Mouse (Mus musculus): ENCODE measurements around the gene Bscl2. TPM values are rescaled to one million over a fixed set of nuclear protein-coding genes. Genes with fewer than 3 reads are reported as not detected.
"Not testable (repeated sequence)": the region's sequence is repeated elsewhere in the genome, so short reads cannot be mapped to it uniquely, and the experiment has no call there.

The Bscl2 gene
- polyA plus RNA-seq, 1 experiment from 2014 or later, result 36.4 TPM

GRCm38 (mm10) chr19:8897211-8897864, 60.1 kb downstream of the Bscl2 start:
- not testable (repeated sequence) for H3K27me3 ChIP-seq; H3K9me3 ChIP-seq (replicated peaks)
- Histone ChIP-seq H3K36me3 (peaks cover 23% of the 10 kb centered on the region), H3K4me2 (peak overlapping the region; percentile 76), H3K4me1 (replicated peaks) (peaks cover 37% of the 10 kb centered on the region), H3K9ac (peak overlapping the region; percentile 54), H3K27ac (peak overlapping the region; percentile 83), H3K4me3 (peak overlapping the region; percentile 88)
- 23% methylated on average over 21 of the region's 21 CpGs for WGBS
- ATAC-seq (replicated peaks; ENCODE audit: insufficient number of reproducible peaks, insufficient read depth, low FRiP score, low read depth), result peak; percentile 28

DNA sequence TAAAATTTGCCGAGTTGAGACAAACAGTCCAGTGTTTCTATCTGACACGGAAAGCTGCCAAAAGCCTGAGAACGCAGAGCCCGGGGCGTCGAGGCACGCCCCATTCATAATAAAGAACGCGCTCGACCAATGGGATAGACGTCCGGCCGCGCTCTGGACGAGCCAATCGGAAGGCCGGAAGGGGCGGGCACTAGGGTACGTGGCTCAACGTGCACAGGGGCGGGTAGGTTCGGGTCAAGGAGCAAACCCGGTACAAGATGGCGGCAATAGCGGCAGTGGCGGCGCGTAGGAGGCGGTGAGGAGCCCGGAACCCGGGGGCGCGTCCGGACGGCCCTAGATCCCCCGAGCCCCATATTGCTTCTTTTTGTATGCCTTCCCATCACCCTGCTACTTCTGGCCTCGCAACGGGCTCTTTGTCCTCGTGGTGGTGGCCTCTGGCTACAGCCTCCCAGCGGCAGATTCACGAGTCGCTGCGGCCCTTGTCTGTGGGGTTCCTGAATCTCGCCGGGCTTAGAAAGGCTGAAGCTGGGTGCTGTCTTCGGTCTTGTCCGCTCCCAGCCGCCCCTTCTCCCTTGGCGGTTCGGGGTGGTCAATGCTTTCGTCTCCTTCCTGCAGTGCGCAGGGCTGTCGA, 60.7 kb downstream of the Bscl2 start, which contains the start of gene Ganab:
Gene Ganab (plus strand): TSS at position 207 of the 631 bp plus-strand sequence.
- Histone ChIP-seq H3K4me2 (peak within 1 kb of the TSS; percentile 76), H3K27ac (peak within 1 kb of the TSS; percentile 89), H3K36me3 (peaks cover 28% of the 10 kb centered on the region), H3K27me3 (no peaks in the 10 kb centered on the region), H3K4me3 (peak within 1 kb of the TSS; percentile 88), H3K4me1 (replicated peaks) (peaks cover 37% of the 10 kb centered on the region), H3K9me3 (replicated peaks) (no peaks in the 10 kb centered on the region), H3K9ac (peak within 1 kb of the TSS; percentile 92)
- WGBS, result under 1% methylated on average over 53 of the region's 53 CpGs
- ATAC-seq (replicated peaks; ENCODE audit: insufficient number of reproducible peaks, insufficient read depth, low FRiP score, low read depth), result peak; percentile 98

Small RNAs within 50 kb of the gene (microRNA-seq; reads per million reads assigned to microRNA genes)
- not detected for gene Mir5136

Other genes with a start within 250 kb of the Bscl2 start
- gene Slc22a8, start 246.2 kb upstream of the Bscl2 start, polyA plus RNA-seq (2015; fragmentation: Nextera tagmentation; extraction: Ambion mirVana), result 0.08 and 0.10 TPM in 2 replicates
- not detected in 2 replicates for gene Slc22a6, start 219.4 kb upstream of the Bscl2 start, polyA plus RNA-seq (2015; fragmentation: Nextera tagmentation; extraction: Ambion mirVana)
- 0.05 and 0.24 TPM in 2 replicates for gene Chrm1, start 173.7 kb upstream of the Bscl2 start, polyA plus RNA-seq (2015; fragmentation: Nextera tagmentation; extraction: Ambion mirVana)
- gene Slc3a2, start 114.1 kb upstream of the Bscl2 start, polyA plus RNA-seq (2015; fragmentation: Nextera tagmentation; extraction: Ambion mirVana), result 59.4 and 71.5 TPM in 2 replicates
- 42.8 and 59.3 TPM in 2 replicates for gene Wdr74, start 101.6 kb upstream of the Bscl2 start, polyA plus RNA-seq (2015; fragmentation: Nextera tagmentation; extraction: Ambion mirVana)
- gene 1700092M07Rik, start 96.7 kb upstream of the Bscl2 start, polyA plus RNA-seq (2015; fragmentation: Nextera tagmentation; extraction: Ambion mirVana), result 0.69 and 1.9 TPM in 2 replicates
- 81.0 and 92.0 TPM in 2 replicates for gene Stx5a, start 96.1 kb upstream of the Bscl2 start, polyA plus RNA-seq (2015; fragmentation: Nextera tagmentation; extraction: Ambion mirVana)
- 100 and 132 TPM in 2 replicates for gene Nxf1, start 80.4 kb upstream of the Bscl2 start, polyA plus RNA-seq (2015; fragmentation: Nextera tagmentation; extraction: Ambion mirVana)
- gene Tmem223, start 66.5 kb upstream of the Bscl2 start, polyA plus RNA-seq (2015; fragmentation: Nextera tagmentation; extraction: Ambion mirVana), result 154 and 157 TPM in 2 replicates
- gene Tmem179b, start 63.0 kb upstream of the Bscl2 start, polyA plus RNA-seq (2015; fragmentation: Nextera tagmentation; extraction: Ambion mirVana), result 47.6 and 60.3 TPM in 2 replicates
- gene Taf6l, start 51.0 kb upstream of the Bscl2 start, polyA plus RNA-seq (2015; fragmentation: Nextera tagmentation; extraction: Ambion mirVana), result 15.4 and 18.8 TPM in 2 replicates
- gene Polr2g, start 38.9 kb upstream of the Bscl2 start, polyA plus RNA-seq (2015; fragmentation: Nextera tagmentation; extraction: Ambion mirVana), result 118 and 126 TPM in 2 replicates
- 3.5 and 3.8 TPM in 2 replicates for gene Zbtb3, start 34.9 kb upstream of the Bscl2 start, polyA plus RNA-seq (2015; fragmentation: Nextera tagmentation; extraction: Ambion mirVana)
- gene Ttc9c, start 18.1 kb upstream of the Bscl2 start, polyA plus RNA-seq (2015; fragmentation: Nextera tagmentation; extraction: Ambion mirVana), result 30.9 and 36.2 TPM in 2 replicates
- 2.6 and 3.1 TPM in 2 replicates for gene Hnrnpul2, start 17.5 kb upstream of the Bscl2 start, polyA plus RNA-seq (2015; fragmentation: Nextera tagmentation; extraction: Ambion mirVana)
- gene AC129217.1, start 7.7 kb upstream of the Bscl2 start, polyA plus RNA-seq (2015; fragmentation: Nextera tagmentation; extraction: Ambion mirVana), result 0.36 TPM in 1 of 2 replicates, not detected in the other
- 1.3 and 5.0 TPM in 2 replicates for gene Gng3, start 1.7 kb downstream of the Bscl2 start, polyA plus RNA-seq (2015; fragmentation: Nextera tagmentation; extraction: Ambion mirVana)
- gene Lrrn4cl, start 13.3 kb downstream of the Bscl2 start, polyA plus RNA-seq (2015; fragmentation: Nextera tagmentation; extraction: Ambion mirVana), result 1.8 and 2.4 TPM in 2 replicates
- 120 and 127 TPM in 2 replicates for gene Ubxn1, start 34.0 kb downstream of the Bscl2 start, polyA plus RNA-seq (2015; fragmentation: Nextera tagmentation; extraction: Ambion mirVana)
- gene Uqcc3, start 43.5 kb downstream of the Bscl2 start, polyA plus RNA-seq (2015; fragmentation: Nextera tagmentation; extraction: Ambion mirVana), result 54.8 and 63.4 TPM in 2 replicates
- gene Lbhd1, start 46.3 kb downstream of the Bscl2 start, polyA plus RNA-seq (2015; fragmentation: Nextera tagmentation; extraction: Ambion mirVana), result 35.8 and 44.8 TPM in 2 replicates
- gene Gm49403, start 46.5 kb downstream of the Bscl2 start, polyA plus RNA-seq (2015; fragmentation: Nextera tagmentation; extraction: Ambion mirVana), result not detected in 2 replicates
- 44.7 and 51.9 TPM in 2 replicates for gene 1810009A15Rik, start 51.4 kb downstream of the Bscl2 start, polyA plus RNA-seq (2015; fragmentation: Nextera tagmentation; extraction: Ambion mirVana)
- not detected in 2 replicates for gene Gm49416, start 51.5 kb downstream of the Bscl2 start, polyA plus RNA-seq (2015; fragmentation: Nextera tagmentation; extraction: Ambion mirVana)
- 21.2 and 29.4 TPM in 2 replicates for gene Ints5, start 55.5 kb downstream of the Bscl2 start, polyA plus RNA-seq (2015; fragmentation: Nextera tagmentation; extraction: Ambion mirVana)
- gene Ganab, start 60.6 kb downstream of the Bscl2 start, polyA plus RNA-seq (2015; fragmentation: Nextera tagmentation; extraction: Ambion mirVana), result 50.0 and 67.9 TPM in 2 replicates
- gene B3gat3, start 82.9 kb downstream of the Bscl2 start, polyA plus RNA-seq (2015; fragmentation: Nextera tagmentation; extraction: Ambion mirVana), result 33.3 and 38.1 TPM in 2 replicates
- gene Rom1, start 91.9 kb downstream of the Bscl2 start, polyA plus RNA-seq (2015; fragmentation: Nextera tagmentation; extraction: Ambion mirVana), result 1.9 and 2.3 TPM in 2 replicates
- 12.7 and 21.9 TPM in 2 replicates for gene Eml3, start 92.1 kb downstream of the Bscl2 start, polyA plus RNA-seq (2015; fragmentation: Nextera tagmentation; extraction: Ambion mirVana)
- gene Mta2, start 104.4 kb downstream of the Bscl2 start, polyA plus RNA-seq (2015; fragmentation: Nextera tagmentation; extraction: Ambion mirVana), result 74.2 and 99.5 TPM in 2 replicates
- gene Tut1, start 116.4 kb downstream of the Bscl2 start, polyA plus RNA-seq (2015; fragmentation: Nextera tagmentation; extraction: Ambion mirVana), result 13.7 and 19.4 TPM in 2 replicates
- gene Eef1g, start 129.6 kb downstream of the Bscl2 start, polyA plus RNA-seq (2015; fragmentation: Nextera tagmentation; extraction: Ambion mirVana), result 216 and 256 TPM in 2 replicates
- gene Ahnak, start 151.8 kb downstream of the Bscl2 start, polyA plus RNA-seq (2015; fragmentation: Nextera tagmentation; extraction: Ambion mirVana), result 31.4 and 38.4 TPM in 2 replicates